Mouse (Mus musculus): ENCODE measurements around the gene Dynlrb1.

The Dynlrb1 gene

DNA sequence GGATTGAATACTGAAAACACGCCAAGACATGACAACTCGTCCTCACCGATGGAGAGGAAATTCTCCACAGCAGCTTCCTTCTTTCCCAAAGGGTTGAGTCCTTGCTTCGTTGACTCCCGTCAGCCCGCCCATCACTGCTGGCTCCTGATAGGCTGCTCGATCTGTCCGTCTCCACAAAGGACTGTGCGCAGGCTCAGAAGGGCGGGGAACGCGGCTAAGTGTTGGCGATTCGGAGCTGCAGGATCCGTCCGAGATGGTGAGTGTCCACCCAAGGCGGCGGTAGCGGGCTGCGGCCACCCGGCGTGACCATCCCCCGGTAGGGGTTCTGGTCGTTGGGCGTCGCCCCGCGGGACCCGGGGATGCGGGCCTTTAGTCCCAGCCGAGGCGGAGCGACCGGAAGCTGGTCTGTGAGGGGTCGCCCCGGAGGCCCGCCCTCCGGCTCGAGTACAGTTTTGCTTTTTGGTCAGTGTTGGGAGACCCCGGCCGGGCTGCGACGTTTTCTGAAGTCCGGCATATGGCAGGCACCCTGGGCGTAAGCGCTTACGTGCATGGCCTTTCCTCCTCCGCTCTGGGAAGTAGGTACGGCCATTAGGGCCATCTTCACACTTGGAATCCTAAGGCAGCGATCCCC is at the start of gene Dynlrb1:
Dynlrb1 (plus strand) TSS at position 172 of the 631 bp plus-strand sequence.
- peak; percentile 95 for DNase-seq (ENCODE audit: low read depth, low spot score)

DNA sequence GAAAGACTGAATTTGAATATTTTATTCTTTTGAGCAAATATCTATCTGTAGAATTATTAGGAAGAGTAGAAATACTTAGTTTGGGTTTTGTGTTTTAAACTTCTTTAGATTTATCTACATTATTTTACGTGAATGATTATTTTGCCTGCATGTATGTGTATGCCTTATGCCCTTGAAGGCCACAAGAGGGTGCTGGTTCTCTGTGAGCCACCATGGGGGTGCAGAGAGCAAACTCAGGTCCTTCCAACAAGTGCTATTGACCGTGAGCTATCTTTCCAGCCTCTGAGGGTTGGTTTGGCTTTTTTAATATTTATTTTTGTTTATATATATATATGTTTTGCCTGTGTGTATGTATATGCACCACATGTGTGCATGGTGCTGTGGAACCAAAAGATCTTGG is 28.9 kb upstream of the Dynlrb1 start:
- no peak for DNase-seq (ENCODE audit: low read depth, low spot score)

DNA sequence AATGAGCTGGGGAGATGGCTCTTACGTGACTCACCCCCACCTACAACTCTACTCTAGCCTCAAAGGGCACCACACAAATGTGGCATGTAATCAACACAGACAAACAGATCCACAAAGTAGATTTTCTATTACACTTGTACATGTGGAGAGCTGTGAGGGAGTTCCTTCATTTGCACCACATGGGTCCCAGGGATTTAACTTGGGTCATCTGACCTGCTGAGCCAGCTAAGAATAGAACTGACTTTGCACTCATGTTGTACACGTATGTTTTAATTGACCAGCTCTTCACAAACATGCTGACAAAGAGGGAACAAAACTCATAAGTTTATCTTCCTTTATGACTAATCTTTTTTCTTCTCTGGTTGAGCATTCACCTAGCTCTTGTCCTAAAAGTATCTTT is 13.2 kb upstream of the Dynlrb1 start:
- DNase-seq (ENCODE audit: low read depth, low spot score), result no peak

DNA sequence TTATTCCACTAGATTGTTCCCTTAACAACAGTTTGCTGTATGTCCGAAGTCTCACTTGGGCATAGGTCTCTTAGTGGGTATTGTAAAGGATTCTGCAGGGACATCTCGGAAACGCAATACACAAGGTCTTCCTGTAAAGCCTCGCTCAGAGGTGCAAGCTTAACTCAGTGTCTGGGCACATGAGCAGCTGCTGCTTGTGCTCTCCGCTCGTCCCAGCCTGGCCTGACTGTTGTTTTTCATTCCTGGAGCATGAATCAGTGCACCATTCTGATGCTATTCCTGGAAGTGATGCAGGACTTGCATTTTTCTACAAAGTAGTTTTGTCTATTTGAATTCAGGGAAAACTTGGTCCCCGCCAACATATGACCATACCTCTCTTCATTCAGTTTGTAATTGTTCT is 11.6 kb upstream of the Dynlrb1 start:
- DNase-seq (ENCODE audit: low read depth, low spot score), result no peak

DNA sequence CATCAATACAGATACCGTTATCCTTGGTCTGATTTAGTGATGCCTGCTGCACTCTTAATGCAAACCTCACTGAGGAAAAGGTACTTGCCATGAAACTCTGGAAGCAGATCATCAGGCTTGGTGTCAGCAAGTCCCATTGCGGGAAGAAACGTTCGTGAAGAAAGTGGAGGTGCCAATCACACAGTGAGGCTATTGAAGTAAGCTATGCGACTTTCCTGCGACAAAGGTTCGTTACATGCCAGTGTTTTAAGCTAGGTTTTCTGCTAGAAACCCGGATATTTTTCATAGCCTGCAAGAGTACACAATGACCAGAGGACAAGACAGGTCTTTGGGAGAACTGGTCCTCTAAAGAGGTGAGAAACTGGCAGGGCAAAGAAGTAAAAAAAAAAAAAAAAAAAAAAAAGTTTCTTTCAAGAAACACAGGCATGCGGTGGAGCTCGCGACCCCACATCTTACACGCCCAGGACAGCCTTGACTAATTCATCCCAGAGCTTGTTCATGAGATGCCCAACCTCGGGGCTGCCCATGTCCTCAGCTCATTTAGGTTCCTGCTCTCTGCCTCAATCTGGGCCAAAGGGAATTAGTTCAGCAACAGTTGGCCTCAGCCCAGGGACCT is 479 bp upstream of the Dynlrb1 start:
- DNase-seq (ENCODE audit: low read depth, low spot score), result no peak

DNA sequence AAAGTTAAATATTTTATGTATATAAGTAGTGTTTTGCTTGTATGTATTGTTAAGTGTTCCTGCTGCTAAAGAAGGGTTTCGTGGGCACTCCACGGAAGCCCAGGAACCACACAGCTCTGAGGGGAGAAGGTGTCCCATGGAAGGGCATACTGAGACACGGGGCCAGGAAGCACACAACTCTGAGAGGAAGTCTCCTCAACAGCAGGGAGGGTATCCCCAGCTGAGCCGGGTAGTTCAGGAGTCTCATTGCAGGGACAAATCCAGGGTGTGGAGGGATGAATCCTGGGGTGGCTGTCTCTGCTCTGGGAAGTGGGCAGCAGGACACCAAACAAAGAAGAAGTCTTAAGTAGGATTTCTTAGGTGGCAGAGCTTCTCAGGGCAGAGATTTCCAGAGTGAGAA is 943 bp downstream of the Dynlrb1 start:
- no peak for DNase-seq (ENCODE audit: low read depth, low spot score)

DNA sequence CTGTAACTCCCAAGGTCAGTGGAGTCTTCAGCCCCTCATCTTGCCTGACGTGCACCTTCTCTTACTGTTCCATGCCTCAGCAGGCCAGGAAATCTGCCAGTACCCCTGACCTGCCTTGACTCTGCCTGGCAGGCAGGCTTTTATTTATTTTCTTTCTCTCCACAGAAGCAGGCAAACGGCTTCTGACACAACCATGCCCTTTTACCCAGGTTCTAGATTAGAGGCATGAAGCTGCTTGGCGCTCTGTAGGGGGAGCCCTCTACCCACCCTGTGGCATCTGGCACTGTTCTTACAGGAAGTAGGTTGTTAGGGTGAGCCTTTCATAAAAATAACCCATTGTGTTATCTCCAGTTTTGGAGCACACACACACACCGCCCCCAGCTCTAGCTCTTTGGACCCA is 4.6 kb downstream of the Dynlrb1 start:
- no peak for DNase-seq (ENCODE audit: low read depth, low spot score)

DNA sequence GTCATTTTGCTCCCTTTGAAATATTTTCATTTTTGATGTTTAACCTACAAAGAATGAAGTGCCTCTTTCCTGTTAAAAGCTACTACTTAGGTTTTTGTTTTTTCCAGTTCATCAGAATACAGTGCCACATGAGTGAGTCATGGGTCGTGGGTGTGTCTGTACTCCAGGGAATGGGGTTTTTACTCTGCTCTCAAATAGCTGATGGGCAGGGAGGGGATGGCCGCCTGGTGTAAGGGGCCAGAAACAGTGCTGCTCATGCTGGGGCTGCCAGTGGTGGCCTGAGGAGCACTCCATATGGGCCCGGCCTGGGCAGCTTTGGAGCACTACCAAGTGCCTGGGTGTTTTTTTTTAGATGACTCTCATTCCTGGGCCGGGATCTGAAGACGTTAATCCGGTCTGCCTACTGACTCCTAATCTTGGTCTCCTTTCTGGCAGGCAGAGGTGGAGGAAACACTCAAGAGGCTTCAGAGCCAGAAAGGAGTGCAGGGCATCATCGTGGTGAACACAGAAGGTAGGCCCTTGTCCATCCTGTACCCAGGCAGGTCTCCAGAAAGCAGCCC is 6.0 kb downstream of the Dynlrb1 start:
- no peak for DNase-seq (ENCODE audit: low read depth, low spot score)

DNA sequence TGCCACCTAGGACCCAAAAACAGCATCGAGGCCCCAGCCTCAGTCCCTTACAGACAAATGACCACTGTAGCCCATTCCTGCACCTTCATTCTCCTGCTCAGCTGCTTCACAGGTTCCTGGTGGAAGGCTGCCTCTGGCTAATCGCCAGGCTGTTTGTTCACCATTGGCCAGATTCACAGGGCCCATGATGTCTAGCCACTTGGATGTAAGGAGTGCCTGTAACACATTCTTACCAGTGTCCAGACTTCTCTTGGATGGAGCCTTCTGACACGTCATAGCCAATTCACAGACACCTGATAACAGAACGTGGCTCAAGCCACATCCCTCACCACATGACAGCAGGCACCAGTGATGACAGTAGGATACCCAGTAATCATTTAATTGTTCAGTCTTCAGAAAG is 9.9 kb downstream of the Dynlrb1 start:
- no peak for DNase-seq (ENCODE audit: low read depth, low spot score)

DNA sequence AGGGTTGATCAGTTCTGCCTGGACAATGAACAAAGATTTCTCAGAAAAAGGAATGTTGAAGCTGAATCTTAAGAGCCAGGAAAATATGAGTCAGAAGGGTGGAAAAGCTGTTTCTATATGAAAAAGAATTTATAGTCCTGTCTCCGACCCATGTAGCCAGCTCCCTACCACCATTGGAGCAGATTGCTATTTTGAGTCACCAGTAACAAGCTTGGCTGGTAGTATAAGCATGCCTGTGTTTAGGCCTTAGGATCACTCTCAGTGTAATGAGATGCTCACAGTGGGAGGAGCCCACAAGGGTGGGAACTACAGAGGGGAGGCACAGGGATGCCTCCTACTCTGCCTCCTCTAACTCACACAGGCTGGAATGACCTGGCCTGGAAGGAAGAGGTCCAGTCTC is 11.9 kb downstream of the Dynlrb1 start:
- no peak for DNase-seq (ENCODE audit: low read depth, low spot score)

DNA sequence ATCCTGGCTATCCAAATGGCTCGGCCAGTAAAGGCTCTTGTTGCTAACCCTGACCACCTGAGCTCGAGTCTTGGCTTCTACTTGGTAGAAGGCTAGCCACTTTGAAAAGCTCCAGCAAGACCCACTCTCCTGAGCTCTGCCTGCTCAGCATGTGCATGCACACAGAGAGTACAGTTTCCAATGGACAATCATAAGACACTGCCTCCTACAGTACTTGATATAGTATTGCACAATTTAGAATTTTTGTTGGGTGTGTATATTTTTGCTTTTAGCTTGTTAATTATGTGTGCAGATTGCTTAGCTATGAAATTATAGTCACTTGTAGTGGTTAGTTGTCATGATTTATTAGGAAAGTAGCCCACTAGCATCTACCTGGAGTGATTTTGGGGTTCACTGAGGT is 12.4 kb downstream of the Dynlrb1 start:
- DNase-seq (ENCODE audit: low read depth, low spot score), result no peak

DNA sequence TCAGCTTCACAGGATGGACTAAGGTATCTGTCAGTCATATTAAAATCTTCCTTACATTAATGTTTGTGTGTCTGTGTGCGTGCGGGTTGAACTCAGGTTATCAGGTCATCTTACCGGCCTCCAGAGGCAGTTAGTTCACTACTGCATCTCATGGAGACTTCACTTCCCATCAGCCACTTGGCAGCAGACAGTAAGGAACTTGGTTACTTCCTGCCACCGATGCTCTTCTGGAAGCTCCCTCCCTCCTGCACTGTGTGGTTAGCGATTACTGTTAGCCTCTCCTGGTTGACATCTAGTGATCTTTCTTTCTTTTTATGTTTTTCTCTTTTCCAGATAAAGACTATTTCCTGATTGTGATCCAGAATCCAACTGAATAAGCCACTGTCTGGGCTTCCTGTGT is 13.3 kb downstream of the Dynlrb1 start:
- DNase-seq (ENCODE audit: low read depth, low spot score), result no peak

DNA sequence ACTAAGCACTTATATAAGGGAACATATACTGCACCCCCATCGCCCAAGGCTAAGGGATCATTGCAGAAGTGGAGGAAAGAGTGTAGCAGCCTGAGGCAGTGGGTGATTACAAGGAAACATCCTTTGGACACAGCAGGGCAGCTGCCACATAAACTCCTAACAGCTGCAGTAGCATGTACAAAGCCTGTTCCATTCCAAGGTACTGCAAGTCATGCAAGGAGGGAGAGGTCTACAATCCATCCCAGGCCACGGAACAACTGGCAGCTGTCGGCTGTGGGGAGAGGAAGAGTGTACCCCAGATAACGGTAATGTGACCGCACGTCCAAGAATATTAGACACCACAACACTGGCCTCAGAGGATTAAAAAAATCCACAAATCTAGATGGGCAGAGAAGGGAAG is 29.2 kb downstream of the Dynlrb1 start:
- DNase-seq (ENCODE audit: low read depth, low spot score), result no peak

DNA sequence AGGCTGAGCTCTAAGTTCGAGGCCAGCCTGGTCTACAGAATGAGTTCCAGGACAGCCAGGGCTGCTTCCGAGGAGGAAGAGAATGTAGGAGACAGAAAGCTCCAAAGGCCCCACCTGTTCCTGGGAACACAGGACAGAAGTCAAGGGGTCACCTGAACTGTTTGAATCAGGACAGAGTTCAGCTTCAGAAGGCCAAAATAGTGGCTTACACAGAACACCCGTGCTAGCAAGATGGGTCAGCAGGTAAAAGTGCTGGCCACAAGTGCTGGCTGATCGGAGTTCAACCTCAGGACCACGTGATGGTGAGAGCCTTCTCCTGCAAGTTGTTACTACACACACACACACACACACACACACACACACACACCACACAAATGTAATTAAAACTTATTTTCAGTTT is 30.6 kb downstream of the Dynlrb1 start:
- DNase-seq (ENCODE audit: low read depth, low spot score), result no peak

DNA sequence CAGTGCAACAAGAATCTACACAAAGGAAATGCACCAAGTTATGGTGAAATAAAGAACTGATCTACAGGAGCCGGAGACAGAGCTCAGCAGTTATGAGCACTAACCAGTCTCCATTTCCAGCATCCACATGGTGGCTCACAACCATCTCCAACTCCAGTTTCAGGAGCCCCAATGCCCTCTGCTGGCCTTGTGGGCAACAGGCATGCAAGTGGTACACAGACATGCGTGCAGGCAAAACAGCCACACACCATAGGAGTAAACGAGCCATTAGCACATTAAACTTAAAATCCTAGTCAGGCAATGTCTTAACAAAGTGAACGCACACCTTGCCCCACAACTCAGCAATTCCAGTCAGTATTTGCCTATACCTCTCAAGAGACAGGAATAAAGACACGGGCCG is 35.6 kb downstream of the Dynlrb1 start:
- DNase-seq (ENCODE audit: low read depth, low spot score), result no peak

DNA sequence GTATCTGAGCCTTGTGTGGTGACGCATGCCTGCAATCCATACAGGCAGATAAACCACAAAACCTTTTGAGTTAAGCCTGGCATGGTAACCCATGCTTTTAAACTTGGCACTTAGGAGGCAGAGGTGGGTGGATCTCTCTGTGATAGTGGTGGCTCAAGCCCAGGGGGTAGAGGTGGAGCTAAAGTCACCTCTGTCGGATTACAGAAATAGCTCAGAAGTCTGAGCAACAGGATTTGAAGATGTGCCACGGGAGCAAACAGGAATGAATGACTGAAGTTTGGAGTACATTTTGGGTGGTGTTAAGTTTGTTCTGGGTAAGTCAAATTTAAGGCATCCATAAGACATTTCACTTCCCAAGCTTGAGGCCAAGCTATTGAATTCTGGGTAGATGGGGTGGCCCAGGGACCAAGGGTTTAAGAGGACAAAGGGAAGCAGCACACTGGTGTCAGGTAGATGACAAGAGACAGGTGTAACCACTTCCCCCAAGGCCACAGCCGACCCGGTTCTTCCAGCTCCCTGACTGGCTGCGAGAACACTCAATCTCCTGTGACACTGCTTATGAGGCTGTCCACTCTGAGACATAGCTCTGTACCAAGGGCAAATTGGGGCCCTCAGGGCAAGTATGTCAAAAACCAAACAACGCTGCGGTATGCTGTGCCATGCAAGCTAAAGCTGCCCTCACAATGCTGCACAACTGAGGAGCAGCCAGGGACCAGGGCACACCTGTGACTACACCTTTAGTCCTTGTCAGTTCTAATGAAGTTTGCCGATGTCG is 36.2 kb downstream of the Dynlrb1 start:
- no peak for DNase-seq (ENCODE audit: low read depth, low spot score)

DNA sequence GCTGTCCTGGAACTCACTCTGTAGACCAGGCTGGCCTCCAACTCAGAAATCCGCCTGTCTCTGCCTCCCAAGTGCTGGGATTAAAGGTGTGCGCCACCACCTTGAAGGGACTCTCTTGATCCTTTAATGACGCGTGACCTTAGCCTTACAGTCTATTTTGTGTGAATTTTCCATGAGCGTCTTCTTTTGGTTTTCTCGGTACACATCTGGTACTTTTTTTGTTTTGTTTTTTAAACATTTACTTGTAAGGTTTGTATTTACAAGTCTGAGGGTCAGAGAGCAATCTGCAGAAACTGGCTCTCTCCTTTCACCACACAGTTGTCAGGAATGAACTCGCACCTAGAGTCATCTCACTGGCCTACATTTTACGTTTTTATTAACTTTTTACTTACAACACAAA is 37.3 kb downstream of the Dynlrb1 start:
- no peak for DNase-seq (ENCODE audit: low read depth, low spot score)

DNA sequence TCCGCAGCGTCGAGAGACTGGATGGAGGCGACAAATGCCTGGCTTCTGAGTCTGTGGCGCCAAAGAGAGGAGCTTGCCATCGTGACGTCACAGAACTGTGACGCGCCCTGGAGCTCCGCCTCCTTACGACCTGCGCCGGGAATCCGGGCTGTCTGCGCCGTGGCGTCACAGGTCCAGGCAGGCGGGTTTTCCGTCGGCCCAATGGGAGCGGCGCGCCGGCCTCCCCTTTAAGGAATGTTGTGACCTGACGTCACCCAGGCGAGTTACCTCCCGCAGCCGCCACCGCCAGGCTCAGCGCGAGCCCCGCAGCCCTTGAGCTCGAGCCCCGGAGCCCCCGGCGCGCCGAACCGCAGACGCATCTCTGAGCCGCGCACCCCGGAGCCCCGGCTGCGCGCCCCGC is 39.9 kb downstream of the Dynlrb1 start, which contains the start of gene Map1lc3a:
Map1lc3a (plus strand) TSS at position 103 of the 400 bp plus-strand sequence.
- peak; percentile 85 for DNase-seq (ENCODE audit: low read depth, low spot score)

DNA sequence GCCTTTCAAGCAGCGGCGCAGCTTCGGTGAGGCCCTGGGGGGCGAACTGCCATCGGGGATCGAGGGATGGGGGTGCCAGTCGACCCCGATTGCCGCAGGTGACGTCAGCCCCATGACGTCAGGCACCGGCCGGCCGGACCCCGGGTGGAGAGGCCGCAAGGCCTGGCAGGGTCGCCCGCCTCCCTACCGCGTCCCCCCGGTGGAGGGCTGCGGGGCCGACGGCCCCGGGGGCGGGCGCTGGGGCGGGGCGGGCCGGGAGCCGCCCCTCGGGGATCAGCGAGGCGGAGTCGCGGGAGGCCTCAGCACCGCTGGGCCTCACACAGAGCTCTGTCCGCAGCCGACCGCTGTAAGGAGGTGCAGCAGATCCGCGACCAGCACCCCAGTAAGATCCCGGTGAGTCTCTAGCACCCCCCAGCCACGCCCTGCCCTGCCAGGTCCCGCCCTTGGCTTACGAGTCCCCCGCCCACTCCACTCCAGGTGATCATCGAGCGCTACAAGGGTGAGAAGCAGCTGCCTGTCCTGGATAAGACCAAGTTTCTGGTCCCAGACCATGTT is 40.4 kb downstream of the Dynlrb1 start:
- peak; percentile 10 for DNase-seq (ENCODE audit: low read depth, low spot score)

DNA sequence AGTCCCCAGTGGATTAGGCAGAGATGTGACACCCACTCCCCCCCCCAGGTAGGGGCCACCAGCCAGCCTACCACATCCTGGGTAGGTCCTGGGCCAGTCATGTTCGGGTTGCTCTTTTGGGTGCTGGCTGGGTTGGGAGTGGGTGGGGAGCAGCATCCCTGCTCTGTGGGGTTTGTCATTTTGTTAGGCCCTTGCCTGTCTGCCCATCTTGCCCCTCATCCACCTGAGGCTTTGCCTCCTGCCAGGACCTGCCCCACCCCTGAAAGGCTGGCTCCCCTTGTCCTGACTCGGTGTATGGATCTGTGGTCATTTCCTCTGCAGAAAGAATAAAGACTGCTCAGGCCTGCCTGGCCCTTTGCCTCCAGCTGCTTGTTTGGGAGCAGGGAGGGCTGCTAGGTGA is 41.4 kb downstream of the Dynlrb1 start:
- no peak for DNase-seq (ENCODE audit: low read depth, low spot score)

DNA sequence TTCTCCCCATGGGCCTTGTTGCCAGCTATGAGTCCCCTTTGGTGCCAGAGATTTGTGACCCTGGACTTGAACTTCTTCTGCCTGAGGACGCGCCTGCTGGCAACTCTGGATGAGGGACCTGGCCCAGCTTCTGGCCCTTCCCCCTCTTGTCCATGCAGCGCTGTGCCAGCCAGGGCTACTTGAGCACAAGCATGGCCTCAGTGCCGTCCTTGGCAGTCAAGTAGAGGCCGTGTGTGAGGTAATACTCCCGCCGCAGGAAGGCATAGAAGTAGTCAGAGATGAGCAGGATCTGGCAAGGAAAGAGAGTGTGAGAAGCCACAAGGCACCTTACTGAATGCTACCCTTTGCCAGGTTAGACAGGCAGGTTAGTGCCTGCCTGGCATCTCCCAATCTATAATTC is 42.0 kb downstream of the Dynlrb1 start:
- DNase-seq (ENCODE audit: low read depth, low spot score), result no peak

DNA sequence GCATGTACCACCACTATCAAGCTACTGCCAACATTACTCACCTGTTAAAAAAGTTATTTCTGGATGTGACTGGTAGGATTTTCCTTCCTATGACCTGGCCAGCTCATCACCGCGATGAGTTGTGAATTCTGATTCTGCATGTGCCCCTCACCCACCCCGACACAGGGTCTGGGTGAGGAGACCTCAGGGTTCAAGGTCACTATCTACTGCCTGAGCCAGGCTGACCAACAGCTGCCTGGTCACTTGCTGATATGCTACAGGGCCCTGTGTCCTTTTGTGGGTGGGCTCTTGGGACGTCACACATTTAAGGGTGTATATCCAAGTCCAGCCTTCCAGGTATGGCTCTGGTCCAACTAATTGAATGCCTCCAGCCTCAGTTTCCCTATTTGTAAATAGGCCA is 42.8 kb downstream of the Dynlrb1 start:
- DNase-seq (ENCODE audit: low read depth, low spot score), result no peak

All from brain, embryonic 18.5 days (tissue).